Mouse (Mus musculus): Measurements from ENCODE around the gene Tex48. TPM values are rescaled to one million over a fixed set of nuclear protein-coding genes. Genes with fewer than 3 reads are reported as not detected.

The Tex48 gene
- not detected for total RNA-seq (2021)
- long read RNA-seq, experiment 1 = 0 reads
- long read RNA-seq, experiment 2 = 0 reads

DNA sequence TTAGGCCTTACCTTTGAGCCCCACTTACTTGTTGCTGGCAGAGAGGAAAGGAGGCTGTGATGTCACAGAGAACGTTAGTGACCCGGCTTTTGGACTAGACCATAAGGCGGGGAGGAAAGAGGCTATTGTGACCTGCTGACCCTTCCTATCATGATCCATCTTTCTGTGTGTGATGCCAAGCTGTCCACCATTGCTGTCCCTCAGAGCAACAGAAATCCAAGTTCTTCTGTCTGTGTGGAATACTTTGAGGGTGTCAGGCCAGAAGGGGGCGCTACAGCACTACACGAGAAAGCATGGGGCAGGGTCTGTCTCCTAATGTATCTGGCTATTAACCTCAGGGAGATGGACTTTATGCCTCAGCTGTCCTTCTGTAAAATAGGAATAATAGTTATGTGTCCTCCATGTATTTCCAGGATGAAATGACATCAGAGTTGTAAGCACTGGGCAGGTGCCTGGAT lies at the start of gene Tex48:
Gene Tex48, minus strand, starts transcription at position 51 of the 458 bp plus-strand sequence.
- DNase-seq (ENCODE audit: low spot score in 2 of 2) = no peak

DNA sequence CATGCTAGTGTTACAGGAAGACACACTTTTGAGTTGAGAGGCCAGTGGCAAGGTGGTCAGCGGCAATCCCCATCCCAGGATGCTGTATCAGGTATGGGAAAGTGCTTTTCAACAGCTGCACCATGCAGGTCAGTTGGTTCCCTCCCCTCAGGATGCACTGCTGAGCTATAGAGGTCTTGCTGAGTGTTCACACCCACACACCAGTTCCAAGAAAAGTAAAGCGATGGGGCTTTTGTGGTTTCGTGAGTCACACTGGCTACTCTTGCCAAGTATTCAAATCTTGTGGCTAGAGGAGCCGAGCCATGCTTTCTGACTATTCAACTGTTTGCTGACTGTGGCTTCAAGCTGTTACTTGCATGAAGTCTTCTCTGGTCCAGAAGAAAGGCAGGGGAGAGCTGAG lies 46.0 kb upstream of the Tex48 start:
- no peak for DNase-seq (ENCODE audit: low spot score in 2 of 2)

DNA sequence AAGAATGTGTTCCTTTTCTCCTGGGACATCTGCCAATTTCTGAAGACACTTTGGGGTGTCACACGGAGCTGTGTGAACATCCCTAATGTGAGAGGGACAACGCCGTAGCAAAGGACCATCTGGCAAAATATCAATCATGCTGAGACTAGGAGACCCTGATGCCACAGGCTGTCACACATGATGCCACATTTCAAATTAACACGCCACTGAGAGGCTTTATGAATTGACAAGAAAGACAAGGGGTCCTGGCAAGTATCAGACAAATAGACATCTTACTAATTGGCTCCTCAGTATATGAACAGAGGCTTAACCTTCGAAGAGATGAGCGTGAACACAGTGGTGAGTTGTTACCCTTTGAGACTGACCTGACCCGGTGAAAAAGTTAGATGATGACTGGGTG lies 43.5 kb upstream of the Tex48 start:
- no peak for DNase-seq (ENCODE audit: low spot score in 2 of 2)

DNA sequence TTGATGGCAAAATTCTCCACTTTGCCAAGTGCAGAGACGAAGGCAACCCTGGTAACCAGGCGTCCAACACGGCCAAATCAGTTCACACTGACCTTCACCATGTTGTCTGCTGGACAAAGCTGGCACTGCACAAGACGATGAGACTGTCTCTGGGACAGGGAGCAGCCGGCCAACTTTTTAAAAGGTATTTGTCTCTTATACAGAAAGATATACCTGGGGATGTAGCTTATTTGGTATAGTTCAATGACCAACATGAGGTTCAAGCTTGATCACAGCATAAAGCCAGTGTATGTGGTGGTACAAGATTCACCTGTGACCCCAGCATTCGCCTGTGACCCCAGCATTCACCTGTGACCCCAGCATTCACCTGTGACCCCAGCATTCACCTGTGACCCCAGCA lies 41.1 kb upstream of the Tex48 start, which contains the start of gene Gm11214:
Gene Gm11214, minus strand, starts transcription at position 101 of the 400 bp plus-strand sequence.
- DNase-seq (ENCODE audit: low spot score in 2 of 2) = no peak

DNA sequence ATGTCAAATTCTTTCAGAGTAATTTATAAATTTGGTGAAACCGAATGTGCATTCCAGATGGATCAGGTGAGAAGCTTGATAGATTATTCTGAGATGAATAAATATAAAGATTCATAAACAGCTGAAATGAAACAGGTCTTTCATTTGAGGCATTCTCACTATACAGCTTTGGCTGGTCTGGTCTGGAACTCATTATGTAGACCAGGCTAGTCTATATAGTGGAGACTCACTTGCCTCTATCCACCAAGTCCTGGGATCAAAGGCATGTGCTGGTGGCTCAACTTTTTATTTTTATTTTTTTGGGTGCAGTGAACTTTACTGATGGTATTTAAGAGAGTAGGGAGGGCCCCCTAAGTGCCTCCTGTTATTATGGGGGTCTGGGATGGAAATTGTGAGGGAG lies 39.6 kb upstream of the Tex48 start:
- no peak for DNase-seq (ENCODE audit: low spot score in 2 of 2)

DNA sequence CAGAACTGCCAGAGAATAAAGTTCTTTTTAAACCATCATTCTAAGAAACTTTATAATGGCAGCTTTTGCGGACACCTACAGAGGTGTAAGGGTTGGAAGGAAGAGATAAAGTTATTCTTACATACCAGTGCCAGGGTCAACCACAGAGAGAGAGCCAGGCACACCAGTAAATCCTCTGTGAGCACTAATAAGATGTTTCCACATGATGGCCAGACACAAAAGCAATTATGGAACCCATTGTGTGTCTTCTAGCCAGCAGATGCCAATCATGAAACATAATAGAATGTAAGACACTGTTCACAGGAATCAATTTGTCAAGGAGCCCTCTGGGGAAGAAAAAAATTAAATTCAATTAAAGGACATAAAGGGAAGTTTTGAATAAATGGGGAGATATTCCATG lies 39.2 kb upstream of the Tex48 start:
- DNase-seq (ENCODE audit: low spot score in 2 of 2) = no peak

DNA sequence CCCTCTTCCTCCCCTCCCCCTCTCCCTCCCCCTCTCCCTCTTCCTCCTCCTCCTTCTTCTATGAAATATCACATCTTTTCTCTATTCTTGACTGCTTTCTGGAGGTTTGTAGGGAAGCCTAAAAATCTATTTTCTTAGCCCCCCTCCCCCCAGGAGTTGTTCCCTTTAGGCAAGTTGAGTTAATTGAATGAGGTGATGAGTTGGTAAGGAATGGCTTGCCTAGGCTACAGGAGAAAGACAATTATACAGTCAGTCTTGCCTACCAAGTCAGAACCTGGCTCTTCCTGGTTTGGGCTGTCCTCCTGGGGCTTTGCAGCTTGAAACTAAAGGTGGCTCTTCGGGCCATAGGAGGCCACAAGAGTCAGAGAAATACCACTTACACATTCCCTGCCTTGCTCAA lies 37.5 kb upstream of the Tex48 start:
- DNase-seq (ENCODE audit: low spot score in 2 of 2) = no peak

DNA sequence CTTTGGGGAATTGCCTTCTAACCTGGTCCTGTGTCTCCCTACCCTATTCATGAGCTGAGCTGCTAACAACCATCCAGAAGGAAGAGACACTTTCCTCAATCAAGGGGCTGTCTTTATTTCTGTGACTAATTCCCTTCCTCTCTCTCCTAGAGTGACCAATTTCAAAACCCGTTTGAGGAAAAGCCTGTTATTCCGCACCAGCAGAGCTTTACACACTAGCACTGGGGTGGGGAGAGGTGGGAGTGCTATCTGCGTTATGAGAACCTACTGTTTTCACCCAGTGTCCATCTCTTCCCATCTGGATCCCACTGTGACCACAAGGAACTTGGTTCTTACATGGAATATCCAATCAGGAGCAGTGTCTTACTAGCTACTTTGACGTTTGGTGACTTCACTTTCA lies 36.9 kb upstream of the Tex48 start:
- no peak for DNase-seq (ENCODE audit: low spot score in 2 of 2)

DNA sequence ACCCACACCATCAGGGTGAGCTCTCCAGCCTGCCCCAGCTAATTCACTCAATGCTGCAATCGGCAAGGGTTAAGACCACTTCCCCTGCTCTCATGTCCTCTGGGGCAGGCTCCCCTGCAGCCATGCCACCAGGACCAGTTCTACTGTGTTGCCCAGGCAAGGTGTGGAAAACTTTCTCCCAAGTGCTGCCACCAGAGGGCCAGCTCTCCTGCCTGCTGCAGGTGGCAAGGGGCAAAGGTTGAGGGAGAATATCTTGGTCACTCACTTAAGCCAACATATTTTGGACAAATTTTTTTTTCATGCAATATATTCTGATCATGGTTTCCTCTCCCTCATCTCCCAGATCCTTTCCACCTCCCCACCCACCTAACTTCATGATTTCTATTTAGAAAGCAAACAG lies 32.2 kb upstream of the Tex48 start:
- DNase-seq (ENCODE audit: low spot score in 2 of 2) = no peak

DNA sequence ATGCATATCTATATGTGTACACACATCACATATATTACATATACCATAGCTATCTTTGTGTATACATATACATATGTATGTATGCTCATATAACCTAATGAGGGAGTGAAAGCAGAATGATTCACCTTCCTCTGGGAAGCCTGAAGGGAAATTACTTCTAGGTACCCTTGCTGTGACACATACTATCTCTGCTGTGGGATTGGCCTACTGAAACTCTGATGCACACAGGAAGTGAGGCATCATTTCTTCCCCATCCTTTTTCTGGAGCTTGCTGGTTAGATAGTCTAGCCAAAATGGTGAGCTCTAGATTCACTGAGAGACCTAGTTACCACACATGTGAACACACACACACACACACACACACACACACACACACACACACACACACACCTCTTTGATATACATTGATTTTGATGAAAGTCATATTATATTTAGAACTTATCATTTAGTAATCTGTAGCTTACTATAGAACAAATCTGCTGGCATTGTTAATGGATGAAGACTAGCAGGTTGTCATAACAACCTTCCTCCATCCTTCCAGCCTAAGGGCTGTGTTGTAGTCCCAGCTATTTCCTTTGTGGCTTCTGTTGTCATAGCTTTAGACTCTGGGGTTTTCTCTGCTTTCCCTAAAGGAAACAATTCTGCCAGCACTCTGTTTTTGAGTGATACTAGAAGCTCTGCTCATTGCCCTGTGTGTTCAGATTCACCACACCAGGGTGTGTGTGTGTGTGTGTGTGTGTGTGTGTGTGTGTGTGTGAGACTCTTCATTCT lies 21.9 kb upstream of the Tex48 start:
- no peak for DNase-seq (ENCODE audit: low spot score in 2 of 2)

DNA sequence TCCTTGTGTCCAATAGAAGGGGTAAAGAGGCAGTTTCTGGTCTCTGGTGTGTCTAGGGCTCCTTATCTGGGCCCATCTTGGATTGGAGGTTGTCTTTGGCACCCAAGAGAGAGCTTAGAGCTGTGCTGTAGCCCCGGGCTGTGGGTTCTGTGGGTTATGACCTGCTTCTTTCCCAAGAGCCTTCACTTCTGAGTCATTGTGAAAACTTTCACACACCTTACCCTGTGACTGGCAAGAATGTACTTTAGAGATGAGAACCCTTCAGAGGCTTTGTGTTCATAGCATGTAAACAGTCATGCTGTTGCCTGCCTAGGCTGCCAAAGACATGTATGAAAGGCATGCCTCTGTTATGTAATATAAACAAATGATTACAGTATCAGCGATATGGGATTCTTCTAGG lies 17.6 kb upstream of the Tex48 start:
- DNase-seq (ENCODE audit: low spot score in 2 of 2) = no peak

DNA sequence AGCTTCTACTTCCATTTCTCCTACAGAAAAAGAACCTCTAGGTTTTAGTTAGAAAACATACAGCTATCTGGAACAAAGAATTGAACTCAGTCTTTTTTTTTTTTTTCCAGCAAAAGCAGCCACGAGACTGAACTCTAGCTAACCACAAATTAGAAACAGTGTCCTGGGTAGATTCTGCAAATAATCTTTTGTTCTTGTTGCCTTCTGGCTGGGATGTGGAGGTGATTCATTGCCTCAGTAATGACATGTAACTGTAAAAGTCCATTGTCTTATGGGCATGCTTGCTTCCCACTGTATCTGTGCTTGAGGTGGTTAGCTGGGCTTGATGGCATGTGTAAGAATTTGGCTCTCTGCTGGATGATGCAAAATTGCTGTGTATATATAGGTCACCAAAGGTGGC lies 16.4 kb upstream of the Tex48 start:
- DNase-seq (ENCODE audit: low spot score in 2 of 2) = no peak

DNA sequence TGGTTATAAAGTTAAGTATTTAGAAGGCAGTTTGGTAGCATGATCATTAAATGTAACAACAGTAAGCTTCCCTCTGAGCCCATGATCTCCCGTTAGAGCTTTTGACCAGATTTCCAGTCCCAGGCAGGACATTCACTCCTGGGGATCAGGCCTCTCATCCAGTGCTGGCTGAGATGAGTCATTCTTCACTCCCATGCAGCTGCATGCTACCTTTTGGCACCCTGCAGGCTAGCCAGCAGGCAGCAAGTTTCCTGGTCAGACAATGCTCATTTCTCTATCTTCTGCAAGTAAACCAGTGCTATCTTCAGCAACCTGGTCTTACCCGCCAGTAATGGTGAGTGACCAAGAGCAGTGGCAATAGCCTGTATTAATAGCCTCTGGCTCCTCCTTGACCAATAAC lies 11.0 kb upstream of the Tex48 start:
- DNase-seq (ENCODE audit: low spot score in 2 of 2) = no peak

DNA sequence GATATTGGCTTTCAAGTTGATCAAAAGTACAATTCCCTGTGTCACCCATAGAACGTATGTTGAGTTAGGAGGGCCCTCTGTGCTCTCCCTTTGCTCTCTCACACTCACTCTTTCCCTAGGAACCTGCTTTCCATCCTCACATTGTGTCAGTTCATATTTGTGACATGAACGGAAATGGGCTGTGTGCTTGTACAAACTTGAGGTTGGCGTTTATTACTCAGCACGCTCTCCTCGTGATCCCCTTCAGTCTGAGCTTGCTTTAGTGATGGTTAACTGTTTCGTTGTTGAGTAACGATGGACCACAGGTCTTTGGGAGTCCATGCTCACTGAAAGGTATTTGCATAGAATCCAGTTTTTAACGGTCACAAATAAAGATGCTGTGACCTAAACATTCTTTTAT lies 4.9 kb upstream of the Tex48 start:
- no peak for DNase-seq (ENCODE audit: low spot score in 2 of 2)

DNA sequence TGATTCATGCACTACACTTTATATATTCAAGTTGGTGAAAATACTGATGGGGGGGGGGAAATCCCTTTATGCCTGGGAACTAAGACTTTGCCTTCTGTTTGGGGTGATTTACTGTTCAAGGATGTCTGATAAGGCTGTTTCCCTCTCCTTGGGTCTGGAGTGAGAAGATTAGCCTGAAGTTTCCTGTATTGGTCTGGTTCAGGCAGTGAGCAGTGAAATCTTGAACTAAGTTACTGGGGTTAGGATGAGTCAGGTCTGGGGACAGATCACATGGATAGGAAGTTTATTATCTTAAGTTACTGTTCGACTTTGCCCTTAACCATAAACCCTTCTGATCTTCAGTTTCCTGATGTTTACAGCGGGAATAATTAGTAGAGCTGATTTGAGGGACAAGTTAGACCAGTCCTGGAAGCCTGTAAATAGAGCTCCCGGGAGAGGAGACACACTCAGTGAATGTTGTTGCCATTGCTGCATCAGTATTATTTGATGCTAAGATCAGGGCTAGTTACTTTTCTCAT lies 3.4 kb upstream of the Tex48 start:
- DNase-seq (ENCODE audit: low spot score in 2 of 2) = no peak

DNA sequence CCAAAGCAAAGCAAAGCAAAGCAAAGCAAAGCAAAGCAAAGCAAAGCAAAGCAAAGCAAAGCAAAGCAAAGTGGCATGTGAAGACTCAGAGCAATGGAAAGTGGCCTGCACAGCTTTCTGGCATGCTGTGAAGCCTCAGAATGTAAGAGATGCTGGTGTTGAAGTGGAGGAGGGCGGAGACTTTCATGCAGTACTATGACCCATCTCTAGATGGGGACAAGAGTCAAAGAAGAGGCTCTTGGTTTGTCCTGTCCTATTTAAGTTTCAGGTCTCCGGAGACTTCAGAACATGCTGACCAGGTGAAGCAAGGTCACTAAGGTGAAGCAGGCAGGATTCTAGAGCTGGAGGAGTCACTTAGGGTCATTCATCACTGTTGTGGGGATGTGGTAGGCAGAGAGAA lies 367 bp downstream of the Tex48 start:
- DNase-seq (ENCODE audit: low spot score in 2 of 2) = no peak

DNA sequence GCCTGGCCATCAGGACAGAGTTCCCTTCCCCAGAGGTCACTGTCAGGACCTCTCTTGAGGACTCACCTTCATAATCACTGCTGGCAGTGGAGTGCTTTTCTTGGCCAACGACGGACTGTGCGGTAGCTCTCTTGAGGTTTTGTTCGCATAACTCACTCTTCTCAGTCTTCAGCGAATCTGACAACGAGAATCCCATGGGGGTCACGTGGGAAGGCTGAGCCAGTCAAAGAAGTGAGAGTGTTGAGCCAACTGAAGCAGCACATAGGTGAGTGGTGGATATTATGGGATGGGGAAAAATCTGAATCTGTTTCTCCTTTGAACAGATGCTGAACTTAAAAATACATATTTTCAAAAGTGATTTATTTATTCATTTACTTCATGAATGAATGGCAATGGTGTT lies 13.8 kb downstream of the Tex48 start:
- no peak for DNase-seq (ENCODE audit: low spot score in 2 of 2)

DNA sequence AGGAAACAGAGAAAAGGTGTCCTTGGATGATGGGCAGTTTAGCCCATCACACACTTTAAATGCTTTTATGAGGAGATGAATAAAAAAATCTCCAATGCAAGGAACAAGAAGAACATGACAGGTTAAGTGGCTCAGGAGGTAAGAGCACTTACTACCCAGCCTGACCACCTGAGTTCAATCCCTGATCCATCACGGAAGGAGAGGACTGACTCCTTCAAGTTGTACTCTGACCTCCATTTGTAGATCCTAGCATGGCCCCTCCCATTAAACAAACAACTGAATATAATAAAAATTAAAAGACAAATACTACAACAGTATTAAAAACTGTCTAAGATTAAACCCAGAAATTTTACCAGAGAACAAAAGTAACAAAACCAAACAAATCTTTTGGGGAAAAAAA lies 16.3 kb downstream of the Tex48 start:
- no peak for DNase-seq (ENCODE audit: low spot score in 2 of 2)

DNA sequence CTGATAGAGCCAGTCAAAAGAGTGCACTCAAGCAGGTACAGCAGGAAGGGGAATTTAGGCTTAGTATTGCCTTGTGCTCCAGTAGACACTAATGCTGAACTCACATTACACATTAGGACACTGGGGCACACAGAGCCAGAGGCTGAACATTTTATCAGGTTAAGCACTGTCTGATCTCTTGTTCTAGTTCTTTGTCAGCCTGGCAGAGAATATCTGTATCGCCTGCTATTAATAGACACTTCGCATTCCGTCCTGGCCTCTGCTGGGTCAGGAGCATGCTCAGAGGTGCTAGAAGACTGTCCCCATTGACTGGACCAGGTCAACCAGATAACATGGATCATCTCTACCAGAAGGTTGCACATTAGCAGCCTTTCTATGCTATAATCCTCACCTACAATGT lies 16.7 kb downstream of the Tex48 start:
- no peak for DNase-seq (ENCODE audit: low spot score in 2 of 2)

DNA sequence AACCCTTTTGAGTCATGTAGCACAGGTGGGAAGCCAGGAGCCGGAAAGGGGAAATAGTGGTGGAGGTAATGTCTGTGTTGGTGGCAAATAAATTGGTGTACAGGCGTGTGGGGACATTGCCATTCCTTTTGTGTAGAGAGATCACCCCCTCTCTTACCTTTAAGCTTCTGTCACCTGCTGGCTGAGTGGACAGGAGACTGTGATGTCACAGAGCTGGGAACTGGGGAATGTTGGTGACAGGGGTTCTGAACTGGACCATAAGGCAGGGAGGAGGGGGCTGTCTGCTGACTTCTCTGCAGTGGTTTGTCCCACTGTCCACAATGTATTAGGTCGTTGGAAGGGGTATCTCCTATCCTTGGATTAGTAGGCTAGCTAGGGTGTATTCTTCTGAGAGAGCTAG lies 17.3 kb downstream of the Tex48 start, which contains the start of gene Gm11213:
Gene Gm11213, minus strand, starts transcription at position 317 of the 400 bp plus-strand sequence.
- no peak for DNase-seq (ENCODE audit: low spot score in 2 of 2)

DNA sequence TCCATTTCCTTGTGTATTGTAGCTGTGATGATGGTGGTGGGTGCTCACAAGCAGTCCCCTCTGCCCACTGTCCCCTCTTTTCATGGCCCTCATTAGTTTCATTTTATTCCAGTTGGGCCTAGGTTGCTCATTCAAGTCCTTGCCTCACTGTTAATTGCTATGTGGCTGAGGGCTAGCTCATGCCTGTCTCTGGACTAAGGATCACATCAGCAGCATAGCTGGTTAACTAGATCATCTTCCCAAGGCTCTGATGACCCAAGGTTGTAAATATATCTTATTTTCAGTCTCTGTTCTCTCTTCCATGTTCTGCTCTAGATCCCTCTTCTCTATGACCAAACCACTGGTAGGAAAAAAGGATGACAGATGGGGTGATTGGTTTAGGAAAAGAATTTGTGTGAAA lies 21.0 kb downstream of the Tex48 start:
- no peak for DNase-seq (ENCODE audit: low spot score in 2 of 2)

DNA sequence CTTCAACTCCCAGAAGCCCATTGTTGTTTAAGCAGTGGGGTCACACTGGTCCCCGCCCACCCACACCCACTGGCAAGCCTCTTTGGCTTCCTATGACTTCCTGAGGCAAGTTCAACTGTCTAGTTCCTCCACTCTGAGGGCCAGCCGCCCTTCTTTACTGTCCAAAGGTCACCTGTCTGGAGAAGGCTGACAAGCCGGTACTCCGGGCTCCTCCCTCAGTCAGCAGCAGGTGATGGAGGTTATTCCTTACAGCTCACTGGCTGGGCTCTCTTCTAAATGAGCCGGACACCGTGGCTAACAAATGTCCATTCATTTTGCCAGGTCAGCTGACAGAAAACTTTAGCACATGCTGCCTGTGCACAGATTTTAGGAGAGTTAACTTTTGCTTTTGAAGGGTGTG lies 21.4 kb downstream of the Tex48 start:
- DNase-seq (ENCODE audit: low spot score in 2 of 2) = no peak

DNA sequence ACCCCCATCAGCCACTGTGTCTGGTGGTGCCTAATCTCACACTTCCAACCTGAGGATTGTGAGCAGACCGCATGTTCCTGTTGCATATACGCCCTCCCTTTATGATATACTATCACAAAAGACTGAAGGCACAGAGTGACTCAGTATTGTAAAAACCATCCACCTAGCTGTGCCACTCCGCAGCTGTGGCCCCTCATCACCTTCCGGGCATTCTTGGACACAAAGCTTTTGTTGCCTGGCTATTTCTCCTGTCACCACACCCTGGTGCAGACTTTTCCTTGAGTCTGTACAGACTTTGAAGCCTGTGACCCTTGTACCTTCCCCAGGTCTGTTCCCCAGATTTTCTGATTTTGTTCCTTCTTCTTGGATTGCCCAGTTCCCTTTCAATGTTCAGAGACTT lies 26.2 kb downstream of the Tex48 start:
- DNase-seq (ENCODE audit: low spot score in 2 of 2) = no peak

All from gastrocnemius, postnatal 4 days (tissue).